Mouse (Mus musculus): Measurements from ENCODE around the gene Dnase1.

- TF ChIP-seq CTCF (IDR thresholded peaks at IDR 0.05; ENCODE audit: borderline replicate concordance, control insufficient read depth, extremely low read depth, insufficient read depth, low read length, poor library complexity) (no peak), POLR2A (IDR thresholded peaks at IDR 0.05; ENCODE audit: control insufficient read depth, extremely low read depth, insufficient read depth, low read length, poor library complexity) (no peak)
These were observed 1.2 kb upstream of the Dnase1 start for GRCm38 (mm10) chr16:4035575-4035974.

All from thymus, adult 2 months (tissue).